39 mouse cellular contexts compared by ENCODE assay signal in genomic region chr7:108184401-108184800, GRCm38 (mm10). TPM values are rescaled to one million over a fixed set of nuclear protein-coding genes. Genes with fewer than 3 reads are reported as not detected.
"Had no signal": no experiment of that assay in that cellular context is flagged by ENCODE, and none has a peak within 500 bp of the region (broad histone marks: within the 10 kb centered on the region; RNA-seq: fewer than 3 reads in every experiment).

No protein-coding gene starts in this region.

RNA-seq across cellular contexts. Expression of gene Olfr486, which starts 11.9 kb away (rescaled TPM):
- total RNA-seq: left cerebral cortex, postnatal 10 days; left cerebral cortex, postnatal 14 days; left cerebral cortex, postnatal 25 days; left cerebral cortex, postnatal 36 days; left cerebral cortex, postnatal 4 days; liver, adult 2 months; megakaryocyte progenitor cell, adult 5-6 weeks; megakaryocyte, adult 5-6 weeks; megakaryocyte-erythroid progenitor cell, adult 5-6 weeks; midbrain, postnatal 0 days; monocyte, adult 5-6 weeks had no signal
- polyA plus RNA-seq: limb, embryonic 10.5 days; limb, embryonic 11.5 days; limb, embryonic 12.5 days; limb, embryonic 13.5 days; limb, embryonic 14.5 days; limb, embryonic 15.5 days; liver, adult 2 months; liver, embryonic 11.5 days; liver, embryonic 12.5 days; liver, embryonic 13.5 days; liver, embryonic 14.5 days; liver, embryonic 15.5 days; liver, embryonic 16.5 days; liver, postnatal 0 days; lung, adult 2 months; lung, embryonic 14.5 days; lung, embryonic 15.5 days; lung, embryonic 16.5 days; lung, postnatal 0 days; macrophage; midbrain, embryonic 10.5 days; midbrain, embryonic 11.5 days; midbrain, embryonic 12.5 days; midbrain, embryonic 13.5 days; midbrain, embryonic 14.5 days; midbrain, embryonic 15.5 days; midbrain, embryonic 16.5 days; midbrain, postnatal 0 days; myocyte; neural tube, embryonic 11.5 days had no signal

RNA-seq across cellular contexts. Expression of gene Olfr485, which starts 24.7 kb away (rescaled TPM):
- total RNA-seq: left cerebral cortex, postnatal 10 days; left cerebral cortex, postnatal 14 days; left cerebral cortex, postnatal 25 days; left cerebral cortex, postnatal 36 days; left cerebral cortex, postnatal 4 days; liver, adult 2 months; megakaryocyte progenitor cell, adult 5-6 weeks; megakaryocyte, adult 5-6 weeks; megakaryocyte-erythroid progenitor cell, adult 5-6 weeks; midbrain, postnatal 0 days; monocyte, adult 5-6 weeks had no signal
- polyA plus RNA-seq: limb, embryonic 10.5 days; limb, embryonic 11.5 days; limb, embryonic 12.5 days; limb, embryonic 13.5 days; limb, embryonic 14.5 days; limb, embryonic 15.5 days; liver, adult 2 months; liver, embryonic 11.5 days; liver, embryonic 12.5 days; liver, embryonic 13.5 days; liver, embryonic 14.5 days; liver, embryonic 15.5 days; liver, embryonic 16.5 days; liver, postnatal 0 days; lung, adult 2 months; lung, embryonic 14.5 days; lung, embryonic 15.5 days; lung, embryonic 16.5 days; lung, postnatal 0 days; macrophage; midbrain, embryonic 10.5 days; midbrain, embryonic 11.5 days; midbrain, embryonic 12.5 days; midbrain, embryonic 13.5 days; midbrain, embryonic 14.5 days; midbrain, embryonic 15.5 days; midbrain, embryonic 16.5 days; midbrain, postnatal 0 days; myocyte; neural tube, embryonic 11.5 days had no signal

RNA-seq across cellular contexts. Expression of gene Olfr487, which starts 30.0 kb away (rescaled TPM):
- total RNA-seq: left cerebral cortex, postnatal 10 days; left cerebral cortex, postnatal 14 days; left cerebral cortex, postnatal 25 days; left cerebral cortex, postnatal 36 days; left cerebral cortex, postnatal 4 days; liver, adult 2 months; megakaryocyte progenitor cell, adult 5-6 weeks; megakaryocyte, adult 5-6 weeks; megakaryocyte-erythroid progenitor cell, adult 5-6 weeks; midbrain, postnatal 0 days; monocyte, adult 5-6 weeks had no signal
- polyA plus RNA-seq: limb, embryonic 10.5 days; limb, embryonic 11.5 days; limb, embryonic 12.5 days; limb, embryonic 13.5 days; limb, embryonic 14.5 days; limb, embryonic 15.5 days; liver, adult 2 months; liver, embryonic 11.5 days; liver, embryonic 12.5 days; liver, embryonic 13.5 days; liver, embryonic 14.5 days; liver, embryonic 15.5 days; liver, embryonic 16.5 days; liver, postnatal 0 days; lung, adult 2 months; lung, embryonic 14.5 days; lung, embryonic 15.5 days; lung, embryonic 16.5 days; lung, postnatal 0 days; macrophage; midbrain, embryonic 10.5 days; midbrain, embryonic 11.5 days; midbrain, embryonic 12.5 days; midbrain, embryonic 13.5 days; midbrain, embryonic 14.5 days; midbrain, embryonic 15.5 days; midbrain, embryonic 16.5 days; midbrain, postnatal 0 days; myocyte; neural tube, embryonic 11.5 days had no signal

RNA-seq across cellular contexts. Expression of gene Olfr484, which starts 57.2 kb away (rescaled TPM):
- total RNA-seq: left cerebral cortex, postnatal 10 days; left cerebral cortex, postnatal 14 days; left cerebral cortex, postnatal 25 days; left cerebral cortex, postnatal 36 days; left cerebral cortex, postnatal 4 days; liver, adult 2 months; megakaryocyte progenitor cell, adult 5-6 weeks; megakaryocyte, adult 5-6 weeks; megakaryocyte-erythroid progenitor cell, adult 5-6 weeks; midbrain, postnatal 0 days; monocyte, adult 5-6 weeks had no signal
- polyA plus RNA-seq: limb, embryonic 10.5 days; limb, embryonic 11.5 days; limb, embryonic 12.5 days; limb, embryonic 13.5 days; limb, embryonic 14.5 days; limb, embryonic 15.5 days; liver, adult 2 months; liver, embryonic 11.5 days; liver, embryonic 12.5 days; liver, embryonic 13.5 days; liver, embryonic 14.5 days; liver, embryonic 15.5 days; liver, embryonic 16.5 days; liver, postnatal 0 days; lung, adult 2 months; lung, embryonic 14.5 days; lung, embryonic 15.5 days; lung, embryonic 16.5 days; lung, postnatal 0 days; macrophage; midbrain, embryonic 10.5 days; midbrain, embryonic 11.5 days; midbrain, embryonic 12.5 days; midbrain, embryonic 13.5 days; midbrain, embryonic 14.5 days; midbrain, embryonic 15.5 days; midbrain, embryonic 16.5 days; midbrain, postnatal 0 days; myocyte; neural tube, embryonic 11.5 days had no signal
